Mouse (Mus musculus) C2C12 (cell line): ENCODE results near the gene Dennd2d. TPM values are rescaled to one million over a fixed set of nuclear protein-coding genes. Genes with fewer than 3 reads are reported as not detected.

Experiments used
- H3K27me3 ChIP-seq: one replicate; pipeline ENCODE4 v1.6.1; 2011; ENCODE audit not compliant: control insufficient read depth, insufficient read depth, insufficient read length
- H3K36me3 ChIP-seq: one replicate; pipeline ENCODE4 v1.6.1; 2011; ENCODE audit not compliant: control insufficient read depth, insufficient read depth
- H3K4me3 ChIP-seq: one replicate; pipeline ENCODE4 v1.5.1; 2011; ENCODE audit warnings: mild to moderate bottlenecking, control low read depth; ENCODE audit not compliant: poor library complexity, insufficient read depth, severe bottlenecking
- H3K79me2 ChIP-seq: one replicate; pipeline ENCODE4 v1.6.1; 2011; ENCODE audit not compliant: control insufficient read depth, insufficient read depth
- H3K79me3 ChIP-seq: one replicate; pipeline ENCODE4 v1.6.1; 2011; ENCODE audit warnings: low read depth, control low read depth
- H3ac ChIP-seq: one replicate; pipeline ENCODE3; 2011; ENCODE audit warnings: low read depth; ENCODE audit not compliant: control insufficient read depth, insufficient read length
- CEBPB ChIP-seq: IDR thresholded peaks from one replicate; pipeline ENCODE4 v1.6.1; 2011; ENCODE audit warnings: low read depth, mild to moderate bottlenecking, control low read depth, moderate library complexity
- CTCF ChIP-seq: IDR thresholded peaks from one replicate; pipeline ENCODE4 v1.5.1; 2011; ENCODE audit not compliant: control insufficient read depth, insufficient read depth, insufficient read length
- FOSL1 ChIP-seq: IDR thresholded peaks from one replicate; pipeline ENCODE4 v1.8.0; 2011; ENCODE audit warnings: mild to moderate bottlenecking, low read length; ENCODE audit not compliant: poor library complexity, insufficient read depth, severe bottlenecking
- MAX ChIP-seq: IDR thresholded peaks from one replicate; pipeline ENCODE4 v1.6.1; 2011; ENCODE audit warnings: mild to moderate bottlenecking, control low read depth
- MYOD1 ChIP-seq: IDR thresholded peaks from one replicate; pipeline ENCODE4 v1.6.1; 2011; ENCODE audit warnings: low read depth; ENCODE audit not compliant: control insufficient read depth, insufficient read length
- MYOG ChIP-seq: IDR thresholded peaks from one replicate; pipeline ENCODE4 v1.6.1; 2011; ENCODE audit not compliant: control insufficient read depth, insufficient read length; ENCODE audit errors: extremely low read depth
- USF1 ChIP-seq: IDR thresholded peaks from one replicate; pipeline ENCODE4 v1.6.1; 2011; ENCODE audit warnings: low read depth, mild to moderate bottlenecking, control low read depth, moderate library complexity
- polyA plus RNA-seq: library from polyadenylated mRNA; unstranded; fragments of >200 nt; fragmentation: generic; extraction: Trizol; gene quantifications from one replicate; pipeline ENCODE4 v1.2.1, GENCODE M21; 2012; ENCODE audit warnings: missing spikeins

Gene Dennd2d
- polyA plus RNA-seq, 1 experiment, result 0.23 TPM

DNA sequence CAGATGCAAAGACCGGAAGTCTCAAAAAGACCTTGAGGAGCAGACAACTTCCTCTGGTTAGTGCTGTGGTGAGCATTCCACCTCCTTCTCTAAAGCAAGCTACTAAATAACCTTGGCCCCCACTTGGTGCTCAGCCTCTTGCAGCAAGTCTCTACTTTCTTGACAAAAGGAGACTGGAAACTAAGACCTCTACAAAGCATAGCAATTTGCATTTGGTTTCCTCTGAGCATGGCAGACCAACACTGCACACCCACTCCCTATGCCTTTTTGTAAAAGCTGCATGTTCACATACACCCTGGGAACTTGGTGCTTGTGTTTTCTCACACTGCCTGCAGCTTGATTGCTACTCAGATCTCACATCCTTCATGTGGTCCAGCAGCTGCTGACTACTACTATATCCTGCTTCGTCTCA is 20.1 kb upstream of the Dennd2d start:
- H3ac ChIP-seq, result no peak overlapping the region
- no peaks in the 10 kb centered on the region for H3K27me3 ChIP-seq
- no peak overlapping the region for H3K4me3 ChIP-seq
- no peaks in the 10 kb centered on the region for H3K36me3 ChIP-seq
- H3K79me2 ChIP-seq, result no peaks in the 10 kb centered on the region
- TF ChIP-seq MYOG, result no peak
- no peak for TF ChIP-seq MYOD1
- TF ChIP-seq CTCF, result no peak
- no peak for TF ChIP-seq FOSL1
- no peaks in the 10 kb centered on the region for H3K79me3 ChIP-seq

DNA sequence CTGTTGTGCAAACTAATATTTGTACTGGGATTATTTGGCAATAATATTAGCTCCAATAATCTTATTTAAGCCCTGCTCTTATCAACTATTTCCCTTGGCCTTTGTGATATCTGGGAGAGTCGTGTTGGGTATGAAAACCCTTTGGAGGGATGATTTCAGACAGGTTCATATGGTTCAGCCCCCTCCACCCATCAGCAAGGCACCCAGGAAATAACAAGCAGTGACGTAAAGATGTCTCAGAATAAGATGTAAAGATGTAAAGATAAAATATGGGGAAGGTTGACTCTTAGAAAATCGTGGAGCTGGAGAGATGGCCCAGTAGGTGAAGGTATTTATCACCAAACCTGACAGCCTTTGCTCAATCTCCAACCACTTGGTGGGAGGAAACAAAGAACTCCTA is 19.7 kb upstream of the Dennd2d start:
- H3K27me3 ChIP-seq, result no peaks in the 10 kb centered on the region
- no peaks in the 10 kb centered on the region for H3K79me3 ChIP-seq
- TF ChIP-seq MAX, result no peak
- no peak for TF ChIP-seq USF1
- TF ChIP-seq CEBPB, result no peak
- TF ChIP-seq MYOD1, result no peak
- TF ChIP-seq FOSL1, result no peak
- TF ChIP-seq MYOG, result no peak
- TF ChIP-seq CTCF, result no peak
- no peak overlapping the region for H3ac ChIP-seq
- H3K36me3 ChIP-seq, result no peaks in the 10 kb centered on the region
- no peaks in the 10 kb centered on the region for H3K79me2 ChIP-seq
- no peak overlapping the region for H3K4me3 ChIP-seq

DNA sequence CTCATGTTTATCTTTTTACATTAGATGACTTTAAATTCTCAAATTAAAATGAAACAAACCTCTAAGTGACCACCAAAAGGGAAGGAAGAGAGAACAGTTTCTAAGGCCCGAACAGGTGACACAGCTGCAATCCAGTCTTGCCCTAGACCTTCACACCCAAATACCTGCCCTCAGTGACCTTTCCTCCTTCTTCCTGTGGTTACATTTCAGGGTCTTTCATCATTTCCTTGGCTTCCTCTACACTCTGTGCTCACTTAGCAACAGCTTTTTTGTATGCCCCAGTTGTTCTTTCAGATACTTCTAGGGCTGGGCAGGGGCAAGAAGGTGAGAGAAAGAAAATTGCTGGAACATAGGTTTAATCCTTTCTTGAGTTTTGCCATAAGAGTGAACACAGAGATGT is 17.5 kb upstream of the Dennd2d start:
- Histone ChIP-seq H3K4me3 (no peak overlapping the region), H3K79me3 (no peaks in the 10 kb centered on the region), H3K79me2 (no peaks in the 10 kb centered on the region), H3ac (no peak overlapping the region), H3K27me3 (no peaks in the 10 kb centered on the region), H3K36me3 (no peaks in the 10 kb centered on the region)
- TF ChIP-seq MYOG (no peak), CTCF (no peak)

DNA sequence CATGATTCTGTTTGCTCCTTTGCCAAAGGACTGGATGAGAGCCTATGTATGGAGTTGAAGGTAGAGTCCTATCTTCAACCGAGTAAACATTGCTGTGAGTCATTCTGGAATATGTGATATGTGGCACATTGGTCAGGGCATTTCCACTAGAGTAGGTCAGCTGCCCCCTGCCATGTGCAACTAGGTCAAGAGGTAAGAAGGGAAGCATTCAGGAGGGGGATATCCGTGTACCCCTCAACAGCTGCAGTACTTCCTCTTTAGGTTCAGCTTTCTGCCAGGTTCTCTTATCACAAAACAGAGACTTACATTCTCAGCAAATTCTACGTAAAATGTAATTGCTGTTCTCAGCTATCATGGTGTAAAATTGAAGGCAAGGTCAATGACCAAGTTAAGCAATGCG is 8.0 kb upstream of the Dennd2d start:
- Histone ChIP-seq H3ac (no peak overlapping the region), H3K36me3 (no peaks in the 10 kb centered on the region), H3K79me2 (no peaks in the 10 kb centered on the region), H3K27me3 (no peaks in the 10 kb centered on the region), H3K4me3 (no peak overlapping the region), H3K79me3 (no peaks in the 10 kb centered on the region)
- TF ChIP-seq FOSL1 (no peak), MAX (no peak), CTCF (no peak), USF1 (no peak), MYOG (no peak), CEBPB (no peak), MYOD1 (no peak)

DNA sequence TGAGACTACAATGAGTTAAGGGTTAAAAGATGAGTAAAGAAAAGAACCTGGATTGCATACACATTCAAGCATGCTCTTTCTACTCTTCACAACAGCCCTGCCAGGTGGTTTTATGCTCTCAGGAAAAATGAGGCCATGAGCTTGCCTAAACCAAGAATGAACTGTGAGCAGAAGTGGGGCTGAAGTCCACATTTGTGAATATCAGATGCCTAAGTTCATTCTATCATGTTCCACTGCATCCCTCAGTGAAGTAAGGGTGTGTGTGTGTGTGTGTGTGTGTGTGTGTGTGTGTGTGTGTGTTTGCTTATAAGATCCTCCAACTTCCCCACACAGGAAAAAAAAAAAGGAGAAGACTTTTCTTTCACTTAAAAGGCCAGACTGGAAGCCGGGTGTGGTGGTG is 5.3 kb upstream of the Dennd2d start:
- no peak overlapping the region for H3ac ChIP-seq
- no peaks in the 10 kb centered on the region for H3K27me3 ChIP-seq
- no peaks in the 10 kb centered on the region for H3K79me2 ChIP-seq
- H3K4me3 ChIP-seq, result no peak overlapping the region
- no peak for TF ChIP-seq MYOG
- TF ChIP-seq MYOD1, result no peak
- no peaks in the 10 kb centered on the region for H3K36me3 ChIP-seq
- no peaks in the 10 kb centered on the region for H3K79me3 ChIP-seq

DNA sequence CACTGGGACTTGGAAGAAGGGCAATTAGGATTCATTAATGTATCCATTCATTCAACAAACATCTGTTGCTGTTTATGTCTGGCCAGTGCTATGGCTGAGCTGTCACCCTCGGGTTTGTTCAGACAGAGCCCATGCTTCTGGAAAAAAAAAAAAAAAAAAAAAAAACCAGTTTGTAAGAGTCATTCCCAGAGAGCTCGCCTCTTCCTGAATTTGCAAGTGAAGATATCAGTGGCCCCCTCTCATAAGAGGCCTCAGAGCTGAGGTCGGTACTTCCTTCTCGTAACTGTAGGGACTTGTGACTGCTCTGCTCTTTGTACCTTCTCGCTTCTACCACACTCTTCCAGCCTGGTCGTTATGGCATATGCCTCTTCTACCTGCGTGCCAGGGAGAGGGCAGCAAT is 1.1 kb downstream of the Dennd2d start:
- no peak for TF ChIP-seq FOSL1
- TF ChIP-seq MAX, result no peak
- no peak for TF ChIP-seq CTCF
- no peak for TF ChIP-seq MYOD1
- TF ChIP-seq MYOG, result no peak
- no peak for TF ChIP-seq CEBPB
- no peak for TF ChIP-seq USF1

DNA sequence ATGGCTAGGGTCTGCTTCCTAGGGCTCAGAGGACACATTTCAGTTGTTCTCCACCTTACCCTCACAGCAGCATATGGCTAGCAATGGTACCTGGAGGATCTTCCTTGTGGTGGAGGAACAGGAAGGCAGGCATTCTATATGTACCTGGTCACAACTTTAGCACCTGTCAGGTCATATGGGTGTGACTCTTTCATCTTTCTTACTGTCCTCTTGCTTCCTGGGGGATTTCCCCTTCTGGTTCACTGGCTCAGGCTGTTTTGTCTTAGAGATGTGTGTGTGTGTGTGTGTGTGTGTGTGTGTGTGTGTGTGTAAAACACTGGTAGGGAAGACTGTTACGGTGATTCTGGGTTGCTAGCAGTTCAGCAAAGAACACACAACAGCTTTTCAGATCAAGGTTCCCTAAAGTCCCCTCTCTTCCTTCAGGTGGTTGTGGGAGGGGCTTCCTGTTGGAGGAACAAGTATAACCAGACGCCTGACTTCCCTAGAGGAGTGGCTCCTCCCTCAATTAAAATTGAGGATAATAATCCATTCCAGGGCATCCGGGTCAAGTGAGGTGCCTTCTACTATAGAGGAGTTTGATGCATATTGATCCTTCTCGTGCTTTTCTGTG is 1.7 kb downstream of the Dennd2d start:
- H3K79me3 ChIP-seq, result no peaks in the 10 kb centered on the region
- H3K79me2 ChIP-seq, result no peaks in the 10 kb centered on the region
- no peak overlapping the region for H3ac ChIP-seq
- TF ChIP-seq MYOG (no peak), FOSL1 (no peak), USF1 (no peak), CTCF (no peak), MYOD1 (no peak), MAX (no peak), CEBPB (no peak)
- no peaks in the 10 kb centered on the region for H3K36me3 ChIP-seq
- H3K4me3 ChIP-seq, result no peak overlapping the region
- no peaks in the 10 kb centered on the region for H3K27me3 ChIP-seq

More for the DNA sequence above, 1.1 kb downstream of the Dennd2d start:
- H3K79me2 ChIP-seq, result no peaks in the 10 kb centered on the region
- H3K79me3 ChIP-seq, result no peaks in the 10 kb centered on the region
- no peak overlapping the region for H3ac ChIP-seq
- no peak overlapping the region for H3K4me3 ChIP-seq
- H3K27me3 ChIP-seq, result no peaks in the 10 kb centered on the region
- no peaks in the 10 kb centered on the region for H3K36me3 ChIP-seq
